Mouse (Mus musculus) limb, embryonic 14.5 days (tissue): ENCODE measurements around the gene Pld4. TPM values are rescaled to one million over a fixed set of nuclear protein-coding genes. Genes with fewer than 3 reads are reported as not detected.

Experiments used
- ATAC-seq: fragments of 200-750 bp; cut with Nextera tagmentation; 2 replicates; pipeline ENCODE4 v1.8.0; 2017; ENCODE audit warnings: low read depth, moderate number of reproducible peaks, moderate TSS enrichment; ENCODE audit not compliant: low FRiP score
- DNase-seq: peaks from one replicate; pipeline ENCODE4 v3.0.0-alpha.2; 2015; ENCODE audit warnings: low spot score
- H3K27ac ChIP-seq: fragments of 300-500 bp; sonication (generic); replicated peaks from 2 replicates; pipeline ENCODE4 v1.5.1; 2014; ENCODE audit warnings: low read depth, mild to moderate bottlenecking, low read length, moderate library complexity, mixed read lengths
- H3K27me3 ChIP-seq: fragments of 300-500 bp; sonication (generic); 2 replicates; pipeline ENCODE4 v1.6.1; 2014; ENCODE audit warnings: low read length, mixed read lengths; ENCODE audit not compliant: control insufficient read depth, insufficient read depth
- H3K36me3 ChIP-seq: fragments of 300-500 bp; sonication (generic); 2 replicates; pipeline ENCODE4 v1.6.1; 2014; ENCODE audit warnings: mild to moderate bottlenecking, low read length, moderate library complexity, mixed read lengths; ENCODE audit not compliant: control insufficient read depth, insufficient read depth
- H3K4me1 ChIP-seq: fragments of 300-500 bp; sonication (generic); 2 replicates; pipeline ENCODE4 v1.6.1; 2014; ENCODE audit warnings: antibody characterized with exemption, low read length, mixed read lengths; ENCODE audit not compliant: control insufficient read depth, insufficient read depth
- H3K4me2 ChIP-seq: fragments of 300-500 bp; sonication (generic); replicated peaks from 2 replicates; pipeline ENCODE4 v1.6.1; 2014; ENCODE audit warnings: low read depth, mild to moderate bottlenecking, low read length, moderate library complexity; ENCODE audit not compliant: severe bottlenecking
- H3K4me3 ChIP-seq: fragments of 300-500 bp; sonication (generic); replicated peaks from 2 replicates; pipeline ENCODE4 v1.5.1; 2014; ENCODE audit warnings: low read length
- H3K9ac ChIP-seq: fragments of 300-500 bp; sonication (generic); 2 replicates; pipeline ENCODE4 v1.6.1; 2014; ENCODE audit warnings: mild to moderate bottlenecking, low read depth, low read length, moderate library complexity; ENCODE audit not compliant: severe bottlenecking
- H3K9me3 ChIP-seq: fragments of 300-500 bp; sonication (generic); 2 replicates; pipeline ENCODE4 v1.6.1; 2016; ENCODE audit warnings: low read length; ENCODE audit not compliant: control insufficient read depth
- POLR2A ChIP-seq: fragments of 200-500 bp; IDR thresholded peaks from 2 replicates; pipeline ENCODE4 v1.8.0; 2012; ENCODE audit warnings: inconsistent platforms, mild to moderate bottlenecking, moderate library complexity, borderline replicate concordance; ENCODE audit not compliant: insufficient read depth, insufficient read length; ENCODE audit errors: extremely low read depth
- WGBS: fragments of 180-500 bp; shearing (Covaris S2); extraction: QIAGEN DNeasy Blood & Tissue Kit; methylation state at CpG from one replicate; pipeline ENCODE4 v1.1.7; 2014; 5-methylcytosine and 5-hydroxymethylcytosine counted together
- polyA plus RNA-seq, 2 experiments: library from polyadenylated mRNA; depleted of rRNA in 1 of 2; stranded (reverse) in 1 of 2; unstranded in 1 of 2; fragments of >200 nt; fragmentation: Nextera tagmentation in 1 of 2; extraction: Ambion mirVana in 1 of 2; gene quantifications; 2 replicates each; pipeline versions ENCODE4 v1.2.1 to v1.2.3; 2012 to 2014

Gene Pld4
- polyA plus RNA-seq, 2 experiments, result 14.0 to 15.7 TPM

DNA sequence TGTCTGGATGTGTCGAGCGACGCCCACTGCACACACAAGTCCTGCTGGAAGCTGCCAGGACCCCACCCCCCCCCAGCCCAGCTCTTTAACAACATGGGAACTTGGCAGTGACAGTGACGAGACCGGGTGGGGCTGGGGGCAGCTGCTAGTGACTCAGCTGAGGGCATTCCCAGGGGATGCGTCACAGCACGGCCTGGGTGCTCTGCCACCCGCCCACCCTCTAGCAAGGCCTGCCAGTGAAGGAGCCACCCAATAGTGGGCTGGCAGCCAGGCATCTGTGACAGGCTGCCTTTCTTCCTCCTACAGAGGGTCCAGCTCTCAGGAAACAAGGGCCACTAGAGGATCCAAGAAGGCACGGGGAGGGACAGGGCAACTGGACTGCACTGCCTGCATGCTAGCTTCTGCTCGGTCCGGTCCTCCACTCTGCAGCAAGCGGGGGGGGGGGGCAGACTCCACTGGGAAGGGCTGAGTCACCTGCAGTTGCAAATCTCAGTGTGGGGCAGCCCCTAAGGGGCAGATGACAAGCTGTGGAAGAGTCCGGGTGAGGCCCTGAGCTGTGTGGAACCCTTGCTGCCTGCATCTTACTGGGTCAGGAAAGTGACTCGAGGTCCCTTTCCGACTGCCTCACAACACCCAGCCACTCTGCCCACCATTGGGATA is 37.3 kb downstream of the Pld4 start:
- Histone ChIP-seq H3K4me2 (no peak overlapping the region), H3K9me3 (no peaks in the 10 kb centered on the region), H3K9ac (no peak overlapping the region), H3K27me3 (peaks cover 14% of the 10 kb centered on the region), H3K27ac (peak overlapping the region; percentile 52; the same call in 1 of the 2 replicates), H3K36me3 (no peaks in the 10 kb centered on the region), H3K4me3 (no peak overlapping the region), H3K4me1 (peaks cover 33% of the 10 kb centered on the region)
- no peak for DNase-seq
- WGBS, result 52% methylated on average over 14 of the region's 15 CpGs
- TF ChIP-seq POLR2A, result no peak
- no peak for ATAC-seq

DNA sequence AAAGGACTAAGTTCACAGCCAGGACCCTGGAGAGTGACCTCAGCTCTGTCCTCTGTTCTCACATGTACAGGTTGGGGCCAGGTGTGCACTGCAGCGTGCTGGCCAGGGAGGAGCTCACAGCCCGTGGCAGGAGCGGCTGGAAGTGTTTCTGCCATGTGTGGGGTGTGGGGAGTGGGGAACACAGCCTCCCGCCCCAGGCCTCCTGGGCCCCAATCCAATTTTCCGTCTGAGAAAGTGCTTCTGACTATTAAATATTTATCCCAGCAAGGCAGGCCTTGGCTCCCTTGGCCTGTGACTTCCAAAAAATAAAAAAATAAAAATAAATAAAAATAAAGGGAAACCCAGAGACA is 37.9 kb downstream of the Pld4 start:
- no peak overlapping the region for H3K4me3 ChIP-seq
- no peaks in the 10 kb centered on the region for H3K9me3 ChIP-seq
- peak overlapping the region; percentile 52; the same call in 1 of the 2 replicates for H3K27ac ChIP-seq
- DNase-seq (peak; percentile 61), ATAC-seq (no peak)
- H3K9ac ChIP-seq, result no peak overlapping the region
- peaks cover 14% of the 10 kb centered on the region for H3K27me3 ChIP-seq
- WGBS, result 10% methylated on average over 5 of the region's 5 CpGs
- H3K36me3 ChIP-seq, result no peaks in the 10 kb centered on the region
- peaks cover 33% of the 10 kb centered on the region for H3K4me1 ChIP-seq
- no peak for TF ChIP-seq POLR2A
- H3K4me2 ChIP-seq, result no peak overlapping the region

DNA sequence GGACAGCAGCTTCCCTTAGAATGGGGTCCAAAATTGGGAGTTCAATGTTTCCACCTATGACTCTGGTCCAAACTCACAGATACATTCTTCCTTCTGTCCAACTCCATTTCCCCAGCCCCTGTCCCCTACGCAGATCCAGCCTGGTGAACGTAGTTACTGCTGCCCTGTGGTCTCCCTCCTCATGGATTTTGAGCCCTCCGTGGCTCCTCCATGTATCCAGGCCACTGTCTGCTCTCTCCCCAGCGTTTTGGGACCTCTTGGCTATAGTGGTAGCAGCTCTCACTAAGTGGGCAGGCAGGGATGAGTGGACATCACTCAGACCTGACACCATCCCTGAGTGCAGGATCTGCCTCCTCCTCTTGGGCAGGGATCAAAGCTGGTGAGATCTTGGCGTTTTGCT is 38.3 kb downstream of the Pld4 start:
- no peak for DNase-seq
- H3K27ac ChIP-seq, result peak overlapping the region; percentile 52; the same call in 1 of the 2 replicates
- H3K4me2 ChIP-seq, result no peak overlapping the region
- no peak overlapping the region for H3K4me3 ChIP-seq
- H3K9me3 ChIP-seq, result no peaks in the 10 kb centered on the region
- H3K27me3 ChIP-seq, result peaks cover 14% of the 10 kb centered on the region
- no peak for ATAC-seq
- peaks cover 33% of the 10 kb centered on the region for H3K4me1 ChIP-seq
- TF ChIP-seq POLR2A, result no peak
- H3K36me3 ChIP-seq, result no peaks in the 10 kb centered on the region
- WGBS, result 65% methylated on average over 5 of the region's 5 CpGs
- no peak overlapping the region for H3K9ac ChIP-seq

DNA sequence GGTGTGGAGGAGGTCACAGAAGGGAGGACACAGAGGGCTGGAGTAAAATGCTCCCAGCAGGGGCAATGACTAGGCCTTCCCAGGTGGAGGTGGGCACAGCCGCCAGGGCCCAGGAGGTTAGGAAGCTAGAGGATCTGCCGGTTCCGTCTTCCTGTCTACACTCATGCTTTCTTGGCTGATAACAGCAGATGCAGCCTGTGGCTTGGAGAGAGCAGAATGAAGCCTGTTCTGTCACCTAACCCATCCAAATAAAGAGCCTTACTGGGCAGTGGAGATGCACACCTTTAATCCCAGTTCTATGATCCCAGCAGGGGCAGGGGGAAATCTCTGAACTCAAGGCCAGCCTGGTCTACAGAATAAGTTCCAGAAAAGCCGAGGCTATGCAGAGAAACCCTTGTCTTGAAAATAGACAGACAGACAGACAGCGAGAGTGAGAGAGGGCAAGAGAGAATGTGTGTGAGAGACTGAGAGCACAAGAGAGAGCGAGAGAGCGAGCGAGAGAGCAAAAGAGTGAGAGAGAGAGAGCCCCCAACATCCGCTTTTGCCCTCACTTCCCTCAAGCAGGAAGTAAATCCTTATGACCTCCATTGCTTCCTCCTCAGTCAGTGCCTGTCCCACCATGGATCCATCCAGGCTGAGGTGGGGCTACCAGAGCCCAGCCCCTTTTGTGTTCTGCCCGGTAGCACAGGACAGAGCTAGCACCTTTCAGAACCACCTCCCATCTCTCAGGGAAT is 38.9 kb downstream of the Pld4 start:
- no peak overlapping the region for H3K4me2 ChIP-seq
- peaks cover 14% of the 10 kb centered on the region for H3K27me3 ChIP-seq
- ATAC-seq, result no peak
- H3K4me3 ChIP-seq, result no peak overlapping the region
- peaks cover 28% of the 10 kb centered on the region for H3K4me1 ChIP-seq
- no peak overlapping the region for H3K27ac ChIP-seq
- no peak for TF ChIP-seq POLR2A
- no peaks in the 10 kb centered on the region for H3K36me3 ChIP-seq
- no peaks in the 10 kb centered on the region for H3K9me3 ChIP-seq
- DNase-seq, result no peak
- WGBS, result 86% methylated on average over 10 of the region's 10 CpGs
- no peak overlapping the region for H3K9ac ChIP-seq

DNA sequence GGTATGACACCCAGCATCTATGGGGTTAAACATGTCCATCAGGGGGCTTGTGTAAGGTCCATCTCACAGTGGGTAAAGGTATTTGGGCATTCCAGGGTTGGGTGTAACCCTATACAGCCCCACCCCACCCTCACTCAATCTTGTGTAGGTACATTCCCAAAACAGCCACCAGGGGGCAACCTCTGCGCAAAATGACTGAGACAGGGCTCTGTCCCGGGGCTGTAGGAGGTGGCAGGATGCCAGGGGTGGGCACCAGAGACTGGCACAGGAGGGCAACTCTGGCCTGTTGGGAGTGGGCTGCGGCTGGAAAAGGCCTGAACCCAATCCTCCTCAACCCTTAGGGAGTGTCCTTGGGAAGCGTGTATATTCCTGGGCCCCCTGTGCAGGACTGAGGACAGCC is 40.0 kb downstream of the Pld4 start:
- Histone ChIP-seq H3K9me3 (no peaks in the 10 kb centered on the region), H3K36me3 (no peaks in the 10 kb centered on the region), H3K27me3 (peaks cover 14% of the 10 kb centered on the region), H3K4me3 (no peak overlapping the region), H3K4me2 (no peak overlapping the region), H3K9ac (no peak overlapping the region), H3K27ac (no peak overlapping the region), H3K4me1 (peaks cover 25% of the 10 kb centered on the region)
- ATAC-seq, result peak; percentile 40; the same call in 1 of the 2 replicates
- TF ChIP-seq POLR2A, result no peak
- peak; percentile 39 for DNase-seq
- 15% methylated on average over 4 of the region's 4 CpGs for WGBS
